Mouse (Mus musculus) erythroblast, embryonic 14.5 days (primary cell): Measurements from ENCODE around the gene Slc22a21.

Source experiments
- GATA1 ChIP-seq: IDR thresholded peaks from 2 replicates; pipeline ENCODE4 v1.6.1; 2012; ENCODE audit warnings: low read length, inconsistent platforms, mixed read lengths
- TAL1 ChIP-seq: IDR thresholded peaks from 3 replicates; pipeline ENCODE4 v1.6.1; 2012; ENCODE audit warnings: low read length, inconsistent platforms, mixed read lengths

DNA sequence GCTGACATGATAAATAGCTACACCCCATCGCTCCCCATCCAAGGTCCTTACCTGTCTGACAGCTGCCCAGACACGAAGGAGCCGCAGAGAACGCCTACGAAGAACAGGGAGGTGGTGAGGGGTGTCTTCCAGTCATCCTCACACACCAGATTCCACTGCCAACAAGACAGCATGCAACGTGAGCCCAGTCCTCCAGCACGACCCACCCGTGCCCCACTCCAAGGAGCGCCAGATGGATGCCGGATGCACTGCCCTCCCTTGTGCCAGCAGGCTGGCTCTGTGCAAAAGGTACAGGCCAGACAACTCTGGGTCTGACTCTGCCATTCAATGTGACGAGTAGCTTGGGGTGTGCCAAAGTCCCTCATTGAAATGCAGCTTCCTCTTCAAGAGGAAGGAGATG, 27.6 kb upstream of the Slc22a21 start:
- no peak for TF ChIP-seq GATA1
- no peak for TF ChIP-seq TAL1
